Mouse (Mus musculus): ENCODE data around the gene Gpd1l. TPM values are rescaled to one million over a fixed set of nuclear protein-coding genes. Genes with fewer than 3 reads are reported as not detected.

Gene Gpd1l
- total RNA-seq, 2 experiments from 2014 or later: 42.1 to 45.1 TPM

DNA sequence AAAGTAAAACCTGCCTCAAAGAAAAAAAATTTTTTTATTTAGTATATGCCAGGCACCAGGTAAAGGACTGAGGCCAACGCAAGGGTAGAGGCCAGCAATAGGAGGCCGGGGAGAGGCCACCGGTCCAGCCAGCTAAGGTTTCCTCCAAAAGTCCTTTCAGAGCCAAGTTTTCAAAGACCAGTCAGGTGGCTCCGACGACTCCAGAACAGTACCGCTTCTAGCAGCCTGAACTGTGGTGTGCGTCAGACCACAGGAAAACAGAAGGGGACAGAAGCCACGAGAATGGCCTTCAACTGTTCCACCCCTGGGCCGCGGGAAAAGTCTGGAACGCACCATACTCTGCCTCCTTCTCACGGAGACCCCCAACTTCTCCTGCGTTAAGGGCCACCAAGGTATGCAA lies 1.2 kb downstream of the Gpd1l start:
- DNase-seq (ENCODE audit: low spot score): no peak
- intact Hi-C loops (cut with DNase I): loop anchor here (10.0 kb wide), 1 partner anchor 288 kb away; the partner anchor contains the start of gene Cnot10

GRCm38 (mm10) chr9:114930464-114931090 lies 3.2 kb downstream of the Gpd1l start:
- intact Hi-C loops (cut with DNase I): loop anchor here (10.0 kb wide), 1 partner anchor 286 kb away; the partner anchor contains the start of gene Cnot10
- DNase-seq (ENCODE audit: low spot score): peak; percentile 71

GRCm38 (mm10) chr9:114925571-114925970 lies 8.2 kb downstream of the Gpd1l start:
- intact Hi-C loops (cut with DNase I): no loop called here
- DNase-seq (ENCODE audit: low spot score): no peak

- intact Hi-C loops (cut with DNase I): no loop called here
- DNase-seq (ENCODE audit: low spot score): no peak
Observed at GRCm38 (mm10) chr9:114925039-114925438, 8.7 kb downstream of the Gpd1l start.

- no peak for DNase-seq (ENCODE audit: low spot score)
- intact Hi-C loops (cut with DNase I): no loop called here
Observed at GRCm38 (mm10) chr9:114924511-114924910, 9.3 kb downstream of the Gpd1l start.

DNA sequence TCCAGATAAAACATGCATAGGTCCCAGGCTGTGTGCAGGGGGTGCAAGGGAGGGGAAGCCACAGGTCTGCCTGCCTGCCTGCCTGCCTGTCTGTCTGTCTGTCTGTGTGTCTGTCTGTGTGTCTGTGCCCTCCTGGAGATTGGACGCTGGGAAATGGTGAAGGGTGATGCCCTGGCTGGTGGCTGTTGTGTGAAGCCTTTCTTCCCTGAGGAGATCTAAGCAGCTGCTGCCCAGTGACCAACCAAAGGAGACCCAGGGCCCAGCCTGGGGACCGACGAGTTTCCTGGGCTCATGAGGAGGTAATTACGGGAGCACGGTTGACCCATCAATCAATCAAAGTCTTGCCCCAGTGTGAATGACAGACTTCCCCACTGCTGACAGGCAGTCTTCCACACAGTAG lies 11.6 kb downstream of the Gpd1l start:
- intact Hi-C loops (cut with DNase I): no loop called here
- DNase-seq (ENCODE audit: low spot score): no peak

DNA sequence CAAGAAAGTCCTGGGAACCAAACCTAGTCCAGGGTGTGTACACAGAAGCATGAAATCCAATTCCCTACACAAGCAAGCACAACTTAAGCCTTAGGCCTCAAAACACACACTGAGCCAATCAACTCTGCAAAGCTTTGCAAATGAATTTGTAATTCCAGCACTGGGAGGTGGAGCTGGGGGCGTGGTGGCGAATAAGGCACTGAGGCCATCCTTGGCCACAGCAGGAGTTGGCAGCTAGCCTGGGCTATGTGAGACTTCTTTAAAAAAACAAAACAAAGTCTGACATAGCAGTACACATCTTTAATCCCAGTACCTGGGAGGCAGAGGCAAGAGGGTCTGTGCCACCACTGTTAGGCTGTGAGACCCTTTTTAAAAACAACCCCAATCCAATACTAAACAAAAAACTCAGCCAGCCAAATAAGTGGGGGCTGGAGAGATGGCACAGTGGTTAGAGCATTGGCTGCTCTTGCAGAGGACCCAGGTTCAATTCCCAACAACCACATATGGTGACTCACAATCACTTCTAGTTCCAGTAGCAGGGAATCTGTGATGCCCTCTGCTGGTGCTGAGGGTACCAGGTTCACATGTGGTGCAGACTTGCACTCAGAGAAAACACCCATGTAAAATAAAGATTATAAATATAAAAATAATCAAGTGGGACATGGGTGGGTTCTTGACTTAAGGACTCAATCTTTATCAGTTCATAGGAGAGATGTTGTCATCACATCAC lies 12.3 kb downstream of the Gpd1l start:
- peak; percentile 12 for DNase-seq (ENCODE audit: low spot score)

DNA sequence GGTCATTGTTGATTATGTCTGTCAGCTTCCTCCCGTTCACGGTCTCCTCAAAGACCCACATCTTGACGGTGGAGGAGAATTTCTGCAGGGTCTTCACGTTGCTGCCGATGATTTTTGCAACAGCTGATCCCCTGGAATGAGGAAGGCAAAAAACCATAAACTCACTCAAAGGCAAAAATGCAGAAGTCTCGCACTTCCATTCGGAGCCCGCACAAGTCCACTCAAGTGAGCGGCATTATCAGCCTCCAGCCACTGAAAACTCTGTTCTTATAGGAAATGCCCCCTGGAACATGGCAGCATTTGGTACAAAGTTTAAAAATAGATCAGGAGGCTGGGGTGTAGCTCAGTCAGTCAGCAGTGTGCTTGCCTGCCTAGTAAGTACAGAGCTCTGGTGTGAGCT lies 13.2 kb downstream of the Gpd1l start:
- no peak for DNase-seq (ENCODE audit: low spot score)
- intact Hi-C loops (cut with DNase I): no loop called here

More for the DNA sequence above, 12.3 kb downstream of the Gpd1l start:
- intact Hi-C loops (cut with DNase I): no loop called here

GRCm38 (mm10) chr9:114912680-114913649 lies 20.8 kb downstream of the Gpd1l start:
- intact Hi-C loops (cut with DNase I): loop anchor here (2.0 to 5.0 kb wide), 2 partner anchors 44 to 116 kb away; no protein-coding TSS in a partner anchor
- DNase-seq (ENCODE audit: low spot score): peak; percentile 36

DNA sequence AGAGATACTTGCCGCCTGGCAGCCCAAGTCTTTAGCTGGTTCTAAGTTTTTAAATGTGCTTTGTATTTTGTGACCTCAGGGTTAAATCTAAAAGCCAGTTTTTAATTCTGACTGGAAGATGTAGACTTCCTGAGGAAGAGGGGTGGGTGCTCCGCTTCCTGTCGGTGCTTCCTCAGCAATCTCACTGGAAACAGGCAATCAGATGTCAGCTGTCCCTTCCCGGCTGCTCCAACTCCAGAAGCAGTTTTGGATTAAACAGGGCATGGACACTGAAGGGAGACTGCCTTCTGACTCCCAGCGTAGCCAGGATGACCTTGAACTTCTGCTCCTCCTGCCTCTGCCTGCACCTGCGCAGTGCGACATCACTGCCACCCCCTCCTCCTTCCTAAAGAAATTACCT lies 26.3 kb downstream of the Gpd1l start:
- DNase-seq (ENCODE audit: low spot score): peak; percentile 4
- intact Hi-C loops (cut with DNase I): loop anchor here (5.0 kb wide), 1 partner anchor 65 kb away; the partner anchor contains the start of gene Cmtm8

DNA sequence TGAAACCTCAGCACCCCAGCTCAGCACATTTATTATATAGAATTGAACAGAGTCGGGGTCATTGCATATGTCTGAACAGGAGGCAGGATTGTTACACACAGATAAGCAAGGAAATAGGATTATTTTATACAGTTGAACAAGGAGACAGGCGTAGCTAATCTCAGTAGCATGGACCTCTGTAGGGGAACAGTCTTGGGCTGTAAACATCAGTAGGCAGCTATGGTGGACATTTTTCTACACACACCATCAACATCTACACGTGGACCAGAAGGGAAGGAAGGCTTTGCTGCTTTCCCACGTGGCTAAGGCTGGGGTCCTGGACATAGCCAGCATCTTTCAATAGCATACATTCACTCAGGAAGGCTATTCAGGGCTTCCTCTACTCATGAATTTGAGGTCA lies 37.9 kb downstream of the Gpd1l start:
- intact Hi-C loops (cut with DNase I): no loop called here

DNA sequence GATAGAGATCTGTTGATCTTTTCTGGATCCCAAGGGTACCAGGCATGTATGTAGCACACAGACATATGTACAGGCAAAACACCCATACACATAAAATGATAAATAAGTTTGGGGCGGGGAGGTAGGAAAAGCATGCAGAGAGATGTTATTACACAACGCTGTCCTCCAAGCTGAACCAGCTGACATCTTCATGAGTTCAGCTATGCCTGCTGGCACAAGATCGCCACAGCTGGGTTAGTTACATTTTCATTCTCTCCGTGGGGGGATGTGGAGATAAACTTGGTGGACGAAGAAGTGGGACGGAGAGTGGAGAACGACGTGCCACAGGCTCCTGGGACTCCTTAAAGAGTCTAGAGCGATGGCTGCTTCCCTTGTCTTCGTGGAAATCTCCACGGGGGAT lies 40.8 kb downstream of the Gpd1l start:
- no peak for DNase-seq (ENCODE audit: low spot score)
- intact Hi-C loops (cut with DNase I): no loop called here

More for the DNA sequence above, 37.9 kb downstream of the Gpd1l start:
- no peak for DNase-seq (ENCODE audit: low spot score)

DNA sequence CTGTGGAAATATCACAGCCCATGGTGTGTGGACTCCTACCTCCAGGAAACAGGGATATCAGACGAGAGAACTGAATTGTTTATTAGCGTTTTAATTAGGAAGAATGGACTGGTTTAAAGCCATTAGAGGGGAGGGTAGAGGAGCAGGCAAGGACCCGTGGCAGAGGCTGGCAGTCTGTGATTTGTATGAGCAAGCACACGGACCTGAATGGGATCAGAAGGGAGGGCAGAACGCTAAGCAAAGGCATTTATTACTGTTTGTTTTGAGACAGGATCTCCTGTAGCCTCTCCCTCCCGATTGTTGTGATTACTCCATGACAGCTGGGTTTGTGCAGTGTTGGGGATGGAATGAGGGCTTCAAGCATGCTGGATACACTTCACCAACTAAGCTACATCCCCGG lies 43.4 kb downstream of the Gpd1l start:
- intact Hi-C loops (cut with DNase I): no loop called here
- no peak for DNase-seq (ENCODE audit: low spot score)

DNA sequence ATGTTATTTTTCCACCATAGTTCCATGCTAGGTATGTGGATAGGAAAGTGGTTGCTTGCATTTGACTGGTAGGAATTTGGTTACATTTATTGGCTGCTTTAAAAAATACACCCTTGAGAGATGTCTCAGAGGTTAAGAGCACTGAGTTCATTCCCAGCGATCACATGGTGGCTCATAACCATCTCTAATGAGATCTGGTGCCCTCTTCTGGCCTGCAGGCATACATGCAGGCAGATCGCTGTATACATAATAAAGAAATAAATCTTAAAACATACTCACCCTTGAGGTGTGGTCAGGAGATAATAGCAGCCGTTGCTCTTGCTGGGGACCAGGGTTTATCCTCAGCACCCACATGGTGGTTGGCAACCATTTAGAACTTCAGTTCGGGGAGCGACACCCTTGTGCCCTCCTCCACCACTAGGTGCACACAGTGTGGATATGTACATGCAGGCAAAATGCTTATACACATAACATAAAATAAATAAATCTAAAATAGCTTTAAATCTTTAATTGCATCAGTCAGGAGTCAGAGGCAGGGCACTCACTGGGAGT lies 44.9 kb downstream of the Gpd1l start:
- intact Hi-C loops (cut with DNase I): loop anchor here (2.0 to 5.0 kb wide), 2 partner anchors 90 to 137 kb away; no protein-coding TSS in a partner anchor
- DNase-seq (ENCODE audit: low spot score): no peak

DNA sequence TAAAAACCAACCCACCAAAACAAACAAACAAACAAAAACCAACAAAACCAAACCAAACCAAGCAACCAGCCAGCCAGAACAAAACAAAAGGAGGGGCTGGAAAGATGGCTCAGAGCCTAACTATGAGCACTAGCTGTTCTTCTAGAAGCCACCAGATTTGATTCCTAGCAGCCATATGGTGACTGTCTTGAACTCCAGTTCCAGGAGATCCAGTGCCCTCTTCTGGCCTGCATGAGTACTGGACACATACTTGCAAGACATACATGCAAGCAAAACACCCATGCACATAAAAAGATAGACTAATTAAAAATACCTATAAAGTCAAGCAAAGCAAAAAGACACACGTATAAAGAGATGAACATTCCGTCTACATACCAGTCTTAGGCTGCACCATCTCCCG lies 46.1 kb downstream of the Gpd1l start:
- intact Hi-C loops (cut with DNase I): loop anchor here (2.0 to 5.0 kb wide), 2 partner anchors 89 to 135 kb away; no protein-coding TSS in a partner anchor
- no peak for DNase-seq (ENCODE audit: low spot score)

DNA sequence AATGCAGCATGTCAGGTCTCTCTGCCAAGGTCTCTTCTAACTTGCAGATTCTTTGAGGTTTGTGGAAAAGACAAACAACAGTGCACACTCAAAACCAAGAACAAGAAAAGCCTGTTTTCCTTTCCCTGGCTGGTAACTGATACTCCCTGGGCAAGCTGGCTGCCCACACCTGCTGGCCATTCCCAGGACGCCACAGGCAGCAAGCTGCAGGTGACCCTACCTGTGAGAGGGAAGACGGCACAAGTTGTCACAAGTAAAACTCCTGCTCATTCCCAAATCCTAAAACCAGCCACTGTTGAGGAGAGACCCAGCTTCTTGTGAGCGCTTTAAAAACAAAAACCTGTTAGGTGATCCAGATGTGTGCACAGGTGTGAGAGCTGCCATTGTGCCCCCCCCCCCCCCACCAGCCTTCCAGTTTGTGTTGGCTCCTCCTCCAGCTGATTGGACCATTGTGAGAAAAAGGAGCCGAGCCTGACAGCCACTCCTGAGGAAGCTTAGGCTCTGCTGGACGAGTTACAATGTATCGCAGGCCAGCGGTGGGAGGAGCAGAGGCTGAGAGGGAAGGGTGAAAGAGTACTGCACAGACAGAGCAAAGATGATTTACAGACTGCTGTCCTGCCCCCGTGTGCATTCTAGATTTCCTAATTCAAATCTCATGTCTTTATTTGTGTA lies 47.7 kb downstream of the Gpd1l start:
- no peak for DNase-seq (ENCODE audit: low spot score)
- intact Hi-C loops (cut with DNase I): loop anchor here (5.0 kb wide), 1 partner anchor 134 kb away; no protein-coding TSS in a partner anchor

GRCm38 (mm10) chr9:114885564-114885963 lies 48.2 kb downstream of the Gpd1l start:
- intact Hi-C loops (cut with DNase I): loop anchor here (5.0 kb wide), 1 partner anchor 133 kb away; no protein-coding TSS in a partner anchor
- DNase-seq (ENCODE audit: low spot score): no peak

DNA sequence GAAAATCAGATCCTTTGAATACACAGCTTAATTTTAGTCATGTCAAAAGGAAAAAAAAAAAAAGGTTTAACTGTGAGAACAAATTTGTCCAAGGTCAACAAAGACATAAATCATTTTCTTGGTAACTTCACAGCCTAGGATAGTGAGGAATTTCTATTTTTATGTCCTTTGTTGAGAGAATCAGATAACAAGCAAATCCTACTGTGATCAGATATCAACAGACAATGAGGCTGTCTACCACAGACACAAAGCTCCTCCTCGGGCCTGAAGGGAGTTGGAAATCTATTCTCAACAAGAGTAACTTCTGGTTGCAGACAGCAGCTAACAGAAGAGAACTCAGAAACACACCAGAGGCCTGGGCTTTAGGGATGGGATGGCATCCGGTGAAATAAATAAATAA lies 51.8 kb downstream of the Gpd1l start:
- intact Hi-C loops (cut with DNase I): no loop called here
- DNase-seq (ENCODE audit: low spot score): no peak

- intact Hi-C loops (cut with DNase I): no loop called here
- DNase-seq (ENCODE audit: low spot score): no peak
Observed at GRCm38 (mm10) chr9:114855327-114855726, 78.5 kb downstream of the Gpd1l start.

Data from heart, postnatal 25 days (tissue).